Mouse (Mus musculus) right cerebral cortex, postnatal 14 days (tissue): ENCODE measurements around the gene Ifi203.
"Not testable (repeated sequence)": the region's sequence is repeated elsewhere in the genome, so short reads cannot be mapped to it uniquely, and the experiment has no call there.

Source experiments
- DNase-seq: peaks from one replicate; pipeline ENCODE4 v3.0.0; 2022

The Ifi203 gene

GRCm38 (mm10) chr1:173941924-173942779 is at the start of gene Ifi203, which contains the start of gene Mndal:
TSS of gene Ifi203 (minus strand) at chr1:173942672.
TSS of gene Mndal (minus strand) at chr1:173942491.
- not testable (repeated sequence) for DNase-seq

- DNase-seq: not testable (repeated sequence)
Measured at GRCm38 (mm10) chr1:173982694-173983305, 40.3 kb upstream of the Ifi203 start, which contains the start of gene Ifi202b. TSS of gene Ifi202b (minus strand) at chr1:173982744.

- not testable (repeated sequence) for DNase-seq
Measured at GRCm38 (mm10) chr1:173981038-173981437, 38.6 kb upstream of the Ifi203 start.

- DNase-seq: no peak
Measured at GRCm38 (mm10) chr1:173977622-173978021, 35.1 kb upstream of the Ifi203 start.

DNA sequence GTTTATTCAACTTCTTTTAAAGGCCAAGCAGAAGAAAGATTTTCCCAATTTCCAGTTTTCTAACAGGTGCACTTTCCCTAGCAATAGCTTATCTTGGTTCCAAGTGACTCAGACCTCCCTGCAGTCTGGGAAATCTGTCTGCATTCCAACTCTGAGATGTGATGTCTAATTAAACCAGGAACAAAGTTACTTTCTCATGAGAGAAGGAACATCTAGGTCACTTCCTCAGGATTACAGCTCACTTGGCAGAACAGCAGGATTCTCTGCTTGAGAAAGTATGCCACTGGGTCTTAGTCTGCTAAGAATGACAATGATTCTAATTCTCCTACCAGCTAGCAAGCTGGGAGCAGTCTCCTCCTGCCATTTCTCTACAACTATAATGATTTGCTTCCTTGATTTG is 30.6 kb upstream of the Ifi203 start:
- DNase-seq: no peak

DNA sequence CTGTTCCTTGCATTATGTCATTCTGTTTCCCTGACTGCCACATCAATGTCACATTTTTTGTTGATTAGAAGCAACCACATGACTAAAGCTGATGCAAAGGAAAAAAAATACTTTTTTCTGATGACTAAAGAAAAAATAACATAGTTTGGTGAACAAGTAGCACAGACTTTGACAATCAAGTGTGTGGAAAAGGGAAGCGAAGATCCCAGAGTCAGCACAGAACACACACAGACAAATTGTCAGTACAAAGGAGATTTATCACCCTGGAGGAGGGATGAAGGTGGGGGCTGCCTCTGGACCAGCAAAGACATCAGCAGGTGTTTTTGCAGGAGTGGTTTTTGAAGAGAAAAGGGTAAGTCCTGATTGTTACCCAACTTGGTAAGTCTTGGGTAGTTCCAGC is 19.0 kb upstream of the Ifi203 start:
- DNase-seq: not testable (repeated sequence)

GRCm38 (mm10) chr1:173959998-173960397 is 17.5 kb upstream of the Ifi203 start:
- DNase-seq: not testable (repeated sequence)

DNA sequence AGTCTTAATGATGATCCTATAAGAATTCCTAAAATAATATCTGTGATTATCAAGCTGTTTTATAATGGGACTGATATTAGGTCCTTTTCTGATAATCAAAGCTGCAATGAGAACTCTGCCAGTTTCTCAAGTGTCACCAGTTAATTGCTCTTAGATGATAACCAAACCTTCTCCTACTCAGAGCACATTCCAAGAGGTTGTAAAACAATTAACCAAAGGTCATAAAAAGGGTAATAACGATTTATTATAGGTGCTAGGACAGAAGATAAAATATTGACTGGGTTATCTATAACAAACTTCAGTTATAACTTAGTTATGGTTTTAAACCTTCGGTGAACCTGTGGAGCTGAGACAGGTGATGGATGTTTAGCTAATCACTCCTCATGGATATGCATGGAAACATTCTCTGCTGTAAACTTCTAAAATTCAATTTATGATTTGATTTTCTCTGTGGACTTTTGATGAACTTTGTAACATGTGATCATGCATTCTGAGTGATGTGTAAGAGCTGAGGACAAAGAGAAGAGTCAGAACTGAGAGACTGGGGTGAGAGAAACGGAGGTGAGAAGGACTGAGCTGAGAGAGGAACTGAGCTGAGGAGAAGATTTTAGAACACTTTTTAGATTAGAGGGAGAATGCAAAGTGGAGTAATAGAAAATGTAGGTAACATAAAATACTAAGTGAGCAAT is 13.5 kb upstream of the Ifi203 start:
- not testable (repeated sequence) for DNase-seq

GRCm38 (mm10) chr1:173955071-173955796 is 12.8 kb upstream of the Ifi203 start:
- no peak for DNase-seq

DNA sequence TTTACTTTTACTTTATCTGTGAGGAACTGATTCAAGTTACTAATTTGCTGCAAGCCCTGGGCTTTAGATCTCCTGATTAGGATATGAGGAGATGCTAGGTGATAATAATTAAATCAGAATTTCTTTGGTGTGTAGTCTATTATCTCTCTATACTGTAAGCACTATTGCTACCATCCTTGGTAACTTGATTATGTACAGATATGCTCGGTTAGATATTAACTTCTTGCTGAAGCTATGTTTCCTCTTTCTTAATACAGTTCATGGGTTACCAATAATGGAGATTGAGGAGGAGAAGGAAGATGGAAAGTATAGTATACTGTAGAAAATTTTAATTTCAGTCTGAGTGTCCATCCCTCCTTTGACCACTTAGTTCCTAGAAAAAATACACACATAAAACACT is 11.1 kb upstream of the Ifi203 start:
- DNase-seq: no peak

- not testable (repeated sequence) for DNase-seq
Measured at GRCm38 (mm10) chr1:173949044-173949443, 6.6 kb upstream of the Ifi203 start.

DNA sequence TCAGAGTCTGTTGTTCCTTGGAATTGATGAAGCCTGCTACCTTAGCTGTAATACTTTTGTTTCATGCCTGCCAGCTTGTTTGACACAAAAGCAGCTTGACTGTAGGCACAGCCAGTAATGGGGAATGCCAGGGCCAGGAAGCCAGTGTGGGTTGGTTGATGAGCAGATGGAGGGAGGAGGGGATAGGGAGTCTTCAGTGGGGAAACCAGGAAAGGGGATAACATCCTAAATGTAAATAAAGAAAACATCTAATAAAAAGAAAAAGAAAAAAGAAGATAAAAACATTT is 251 bp upstream of the Ifi203 start:
- not testable (repeated sequence) for DNase-seq

GRCm38 (mm10) chr1:173941522-173941921 is 950 bp downstream of the Ifi203 start:
- not testable (repeated sequence) for DNase-seq

DNA sequence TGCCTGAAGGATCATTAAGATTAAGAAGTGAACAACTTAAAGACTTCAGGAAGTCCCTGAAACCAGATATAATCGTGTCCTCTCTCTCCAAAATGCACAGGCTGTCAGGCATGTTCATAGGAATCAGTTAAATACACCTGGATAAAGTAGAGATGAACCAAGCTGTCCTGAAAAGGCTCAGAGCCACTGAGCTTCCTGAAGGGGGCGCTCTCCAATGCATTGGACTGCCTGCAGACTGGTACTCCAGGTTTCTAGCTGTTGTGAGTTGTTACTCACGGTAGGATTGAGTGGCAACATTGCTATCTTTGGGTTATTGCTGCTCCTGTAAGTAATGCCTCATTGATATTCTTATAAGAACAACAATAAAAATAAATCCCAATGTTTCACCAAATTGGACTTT is 23.2 kb downstream of the Ifi203 start:
- DNase-seq: not testable (repeated sequence)

- DNase-seq: no peak
Measured at GRCm38 (mm10) chr1:173914559-173914958, 27.9 kb downstream of the Ifi203 start.

DNA sequence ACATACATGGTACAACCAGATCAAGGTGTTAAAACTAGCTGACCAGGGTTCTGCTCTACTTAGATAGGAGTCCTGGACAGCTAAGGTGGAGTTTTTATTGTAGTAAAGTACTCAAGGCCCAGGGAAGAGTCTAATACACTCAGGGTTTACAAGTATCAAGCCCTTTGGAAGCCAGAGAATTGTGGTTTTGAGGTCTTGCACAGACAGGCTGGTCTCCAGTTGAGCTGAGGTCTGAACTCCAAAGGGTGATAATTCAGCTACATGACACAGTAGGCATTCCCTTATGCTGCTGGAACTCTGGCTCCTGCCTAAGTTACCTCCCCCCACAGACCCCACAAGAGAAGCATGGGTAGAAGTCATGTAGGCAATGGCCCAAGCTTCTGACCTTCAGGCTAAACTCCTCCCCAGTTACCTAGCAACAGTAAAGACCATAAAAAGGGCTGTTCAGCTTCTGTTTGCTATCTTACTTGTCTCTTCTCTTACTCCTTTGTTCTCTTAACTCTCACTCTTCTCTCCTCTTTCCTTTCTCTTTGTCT is 29.1 kb downstream of the Ifi203 start:
- DNase-seq: not testable (repeated sequence)

DNA sequence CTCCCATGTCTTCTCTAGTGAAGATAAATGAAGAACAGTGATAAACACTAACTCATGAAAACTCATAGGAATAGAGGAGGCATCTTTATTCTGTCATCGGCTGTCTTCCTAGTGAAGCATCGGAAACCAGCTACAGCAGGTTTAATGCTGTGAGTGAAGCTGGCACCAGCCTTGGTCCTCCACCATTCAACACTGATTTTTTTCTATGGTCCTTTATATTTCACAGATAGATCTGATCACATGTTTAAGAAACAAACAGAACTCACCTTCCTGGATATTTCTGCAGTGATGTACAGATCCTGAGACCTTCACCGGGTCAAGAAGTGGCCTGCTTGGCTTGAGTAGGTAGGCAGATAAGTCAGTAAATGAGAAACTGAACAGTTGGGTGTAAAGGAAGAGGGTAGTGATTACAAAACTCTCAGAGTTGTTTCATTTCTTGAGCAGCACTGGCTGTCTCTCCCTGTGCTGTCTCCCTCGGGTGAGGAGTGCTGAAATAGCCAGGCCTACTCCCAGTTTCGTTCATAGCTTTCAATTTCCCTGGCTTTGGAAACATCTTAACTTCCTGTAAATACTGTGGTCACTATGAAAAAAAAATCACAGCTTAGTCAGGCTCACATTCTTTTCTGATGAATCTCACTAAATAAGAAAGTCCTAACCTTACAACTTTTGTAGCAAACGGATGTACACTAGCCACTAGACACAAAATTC is 29.8 kb downstream of the Ifi203 start, which contains the start of gene Ifi211:
Gene Ifi211 (minus strand): TSS at position 499 of the 708 bp plus-strand sequence.
- DNase-seq: not testable (repeated sequence)

DNA sequence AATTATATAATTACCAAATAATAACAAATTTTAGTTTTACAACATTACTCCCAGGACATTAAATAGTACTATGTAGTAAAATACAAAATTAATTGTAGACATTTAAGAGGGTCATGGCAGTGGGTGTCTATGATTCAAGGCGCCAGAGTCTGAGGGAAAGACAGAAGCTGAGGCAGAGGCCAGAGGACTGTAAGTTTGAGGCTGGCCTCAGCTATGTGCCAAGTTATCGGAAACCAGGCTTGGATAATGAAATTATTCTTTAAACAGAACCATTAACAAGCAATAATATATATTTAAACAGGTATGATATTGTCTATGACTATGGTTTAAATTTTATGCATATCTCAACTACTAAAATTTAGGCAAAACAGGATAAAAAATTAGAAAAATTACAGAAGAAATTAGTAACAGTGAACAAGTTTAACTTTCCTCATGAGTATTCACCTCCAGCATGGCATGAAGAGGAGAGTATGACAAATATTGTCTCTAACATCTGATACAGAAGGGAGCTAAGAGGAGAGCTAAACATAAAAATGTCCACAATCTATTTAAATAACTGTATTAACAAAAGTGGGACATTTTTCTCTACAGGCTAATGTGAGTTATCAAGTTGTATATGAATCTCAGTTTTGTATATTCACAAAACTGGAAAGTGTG is 30.5 kb downstream of the Ifi203 start:
- DNase-seq: no peak

GRCm38 (mm10) chr1:173908390-173908789 is 34.1 kb downstream of the Ifi203 start:
- not testable (repeated sequence) for DNase-seq

GRCm38 (mm10) chr1:173905885-173906284 is 36.6 kb downstream of the Ifi203 start:
- DNase-seq: not testable (repeated sequence)

- not testable (repeated sequence) for DNase-seq
Measured at GRCm38 (mm10) chr1:173889741-173890140, 52.7 kb downstream of the Ifi203 start.
